Mouse (Mus musculus): ENCODE data around the gene Egr2. TPM values are rescaled to one million over a fixed set of nuclear protein-coding genes. Genes with fewer than 3 reads are reported as not detected.

Gene Egr2
- 2.5 and 3.3 TPM in 2 replicates for polyA plus RNA-seq (2015; fragmentation: Nextera tagmentation; extraction: Ambion mirVana)

DNA sequence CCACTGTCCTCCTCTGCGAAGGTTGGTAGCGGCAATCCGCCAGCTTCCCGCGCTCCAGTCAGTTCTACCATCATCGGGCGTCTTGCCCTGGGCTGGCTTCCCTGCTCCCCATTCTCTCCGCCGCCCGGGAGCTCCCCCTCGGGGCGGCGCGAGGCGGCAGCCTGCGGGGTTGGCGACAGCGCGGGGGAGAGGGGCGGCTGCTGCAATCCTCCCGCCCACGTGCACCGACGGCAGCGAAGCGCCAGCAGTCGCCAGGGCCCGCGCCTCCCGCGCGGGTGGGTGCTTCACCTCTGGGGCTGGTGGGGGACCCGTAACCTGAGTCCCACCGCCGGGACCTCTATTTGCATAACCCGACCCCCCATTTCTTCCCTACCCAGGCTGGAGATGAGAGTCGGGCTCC, at the start of gene Egr2:
Egr2 (plus strand) TSS at position 220 of the 400 bp plus-strand sequence.
- no peak for ATAC-seq (ENCODE audit: insufficient number of reproducible peaks, low FRiP score, low TSS enrichment, low read depth)
- H3K36me3 ChIP-seq, result no peaks in the 10 kb centered on the region
- 0 out of 2 replicates have a peak within 1 kb of the TSS, but pooled peaks have one; percentile 15 for H3K9ac ChIP-seq
- peaks cover 40% of the 10 kb centered on the region for H3K4me1 ChIP-seq
- WGBS, result under 1% methylated on average over 37 of the region's 37 CpGs
- peaks cover 78% of the 10 kb centered on the region for H3K27me3 ChIP-seq
- no peaks in the 10 kb centered on the region for H3K9me3 ChIP-seq
- no peak within 1 kb of the TSS for H3K27ac ChIP-seq
- H3K4me2 ChIP-seq, result peak within 1 kb of the TSS; percentile 98
- H3K4me3 ChIP-seq, result peak within 1 kb of the TSS; percentile 70

DNA sequence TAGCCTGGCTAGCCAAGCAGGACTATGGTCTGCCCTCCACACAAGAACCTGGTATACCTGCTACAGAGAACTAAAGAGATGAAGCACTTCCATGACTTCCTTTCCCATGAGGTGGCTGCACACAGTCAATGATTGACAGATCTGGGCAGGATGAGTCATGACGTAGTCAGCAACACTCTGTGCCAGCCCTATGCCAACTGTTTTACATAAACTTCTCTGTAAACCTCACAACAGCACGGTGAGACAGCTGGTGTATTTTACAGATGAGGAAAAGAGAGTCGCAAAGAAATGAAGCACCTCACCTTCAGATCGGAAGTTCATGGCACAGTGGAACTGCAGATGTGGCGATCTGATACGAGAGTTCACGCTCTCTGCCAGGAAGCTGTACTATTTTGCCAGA, 47.8 kb upstream of the Egr2 start:
- no peak for ATAC-seq (ENCODE audit: insufficient number of reproducible peaks, low FRiP score, low TSS enrichment, low read depth)
- Histone ChIP-seq H3K4me2 (no peak overlapping the region), H3K4me1 (no peaks in the 10 kb centered on the region), H3K9ac (no peak overlapping the region), H3K9me3 (0 out of 2 replicates have a peak, but pooled peaks cover 6% of the 10 kb centered on the region), H3K36me3 (no peaks in the 10 kb centered on the region), H3K4me3 (no peak overlapping the region), H3K27me3 (no peaks in the 10 kb centered on the region), H3K27ac (no peak overlapping the region)
- WGBS, result 80% methylated on average over 7 of the region's 7 CpGs

GRCm38 (mm10) chr10:67489836-67490235, 45.4 kb upstream of the Egr2 start:
- no peak for ATAC-seq (ENCODE audit: insufficient number of reproducible peaks, low FRiP score, low TSS enrichment, low read depth)
- no peak overlapping the region for H3K4me3 ChIP-seq
- H3K36me3 ChIP-seq, result no peaks in the 10 kb centered on the region
- 0 out of 2 replicates have a peak, but pooled peaks cover 6% of the 10 kb centered on the region for H3K9me3 ChIP-seq
- H3K4me1 ChIP-seq, result no peaks in the 10 kb centered on the region
- H3K27me3 ChIP-seq, result no peaks in the 10 kb centered on the region
- H3K4me2 ChIP-seq, result no peak overlapping the region
- H3K9ac ChIP-seq, result no peak overlapping the region
- H3K27ac ChIP-seq, result no peak overlapping the region
- WGBS, result 76% methylated on average over 6 of the region's 6 CpGs

DNA sequence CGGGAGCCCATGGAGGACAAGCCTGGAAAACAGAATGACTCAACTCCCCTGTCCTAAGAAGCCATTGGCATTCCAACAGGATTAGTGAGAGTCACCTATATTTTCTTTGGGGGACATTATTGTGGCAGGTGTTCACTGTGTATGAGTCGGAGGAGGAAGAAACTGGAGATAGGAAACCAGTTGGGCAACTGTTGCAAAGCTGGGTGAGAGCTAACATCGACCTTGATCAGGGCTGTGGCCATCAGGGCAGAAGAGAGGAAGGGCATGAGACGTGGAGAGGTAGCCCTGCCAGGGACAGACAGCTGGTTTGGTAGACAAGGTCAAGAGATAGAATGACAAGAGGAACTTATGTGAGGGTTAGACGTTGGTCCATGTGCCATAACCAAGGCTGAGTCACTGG, 44.6 kb upstream of the Egr2 start:
- H3K4me1 ChIP-seq, result no peaks in the 10 kb centered on the region
- no peak overlapping the region for H3K9ac ChIP-seq
- no peaks in the 10 kb centered on the region for H3K27me3 ChIP-seq
- H3K27ac ChIP-seq, result no peak overlapping the region
- 83% methylated on average over 5 of the region's 5 CpGs for WGBS
- no peaks in the 10 kb centered on the region for H3K36me3 ChIP-seq
- no peak overlapping the region for H3K4me3 ChIP-seq
- no peak for ATAC-seq (ENCODE audit: insufficient number of reproducible peaks, low FRiP score, low TSS enrichment, low read depth)
- H3K4me2 ChIP-seq, result no peak overlapping the region
- no peaks in the 10 kb centered on the region for H3K9me3 ChIP-seq

GRCm38 (mm10) chr10:67492161-67492571, 43.1 kb upstream of the Egr2 start:
- Histone ChIP-seq H3K4me2 (no peak overlapping the region), H3K9ac (no peak overlapping the region), H3K27ac (no peak overlapping the region), H3K4me3 (no peak overlapping the region), H3K4me1 (no peaks in the 10 kb centered on the region), H3K9me3 (no peaks in the 10 kb centered on the region), H3K27me3 (no peaks in the 10 kb centered on the region), H3K36me3 (no peaks in the 10 kb centered on the region)
- no peak for ATAC-seq (ENCODE audit: insufficient number of reproducible peaks, low FRiP score, low TSS enrichment, low read depth)
- 74% methylated on average over 11 of the region's 11 CpGs for WGBS

DNA sequence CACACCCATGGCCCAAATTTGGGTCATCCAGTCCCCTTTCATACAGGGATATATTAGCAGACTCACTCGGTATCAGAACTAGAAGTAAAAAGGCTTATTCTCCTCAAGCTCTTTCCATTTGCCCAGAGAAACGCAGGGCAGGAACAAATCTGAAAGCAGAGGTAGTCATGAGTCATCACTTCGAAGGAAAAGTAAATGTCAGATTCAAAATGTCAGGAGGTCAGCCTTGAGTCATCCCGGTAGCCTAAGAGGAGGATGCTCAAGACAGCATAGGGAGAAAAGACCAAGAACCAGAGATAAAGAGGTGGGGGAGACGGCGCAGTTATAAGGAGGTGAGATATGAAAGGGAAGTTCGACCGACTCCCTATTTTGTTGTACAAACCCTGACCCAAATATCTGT, 41.7 kb upstream of the Egr2 start:
- Histone ChIP-seq H3K27ac (no peak overlapping the region), H3K4me1 (no peaks in the 10 kb centered on the region), H3K9ac (no peak overlapping the region), H3K4me3 (no peak overlapping the region), H3K4me2 (no peak overlapping the region), H3K36me3 (no peaks in the 10 kb centered on the region), H3K27me3 (no peaks in the 10 kb centered on the region), H3K9me3 (no peaks in the 10 kb centered on the region)
- WGBS, result 92% methylated on average over 8 of the region's 8 CpGs
- no peak for ATAC-seq (ENCODE audit: insufficient number of reproducible peaks, low FRiP score, low TSS enrichment, low read depth)

DNA sequence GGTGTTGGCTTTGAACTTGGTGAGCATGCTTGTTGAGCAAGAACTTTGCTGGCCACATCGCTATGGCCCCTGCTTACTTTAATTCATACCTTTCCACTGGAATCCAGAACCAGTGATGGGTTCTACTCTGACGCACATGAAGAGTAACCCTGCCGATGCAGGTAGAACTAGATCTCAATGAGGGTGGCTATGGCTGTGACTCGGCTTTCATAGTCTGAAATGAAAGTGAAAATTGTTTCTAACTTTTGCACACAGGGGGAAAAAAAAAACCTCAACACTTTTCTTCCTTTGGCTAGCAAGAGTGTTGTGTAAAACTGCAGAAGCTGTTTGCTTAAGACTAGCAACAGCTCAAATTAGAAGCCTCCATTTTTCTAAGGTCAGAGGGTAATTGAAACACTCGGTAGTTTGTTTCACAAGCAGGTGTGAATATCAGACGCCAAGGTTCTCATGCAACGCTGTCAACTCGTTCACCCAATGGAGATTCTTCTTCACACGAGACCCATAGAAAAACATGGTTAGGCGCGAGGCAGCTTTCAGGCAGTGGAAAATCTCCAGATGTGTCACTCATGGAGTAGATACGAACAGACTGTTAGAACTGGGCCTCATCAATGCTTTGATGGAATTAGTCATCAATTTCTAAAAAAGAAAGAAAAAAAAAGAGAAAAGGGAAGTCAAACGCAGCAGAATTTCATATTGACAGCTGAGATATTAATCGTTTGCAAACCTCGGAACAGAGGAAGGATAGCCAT, 38.0 kb upstream of the Egr2 start:
- no peak for ATAC-seq (ENCODE audit: insufficient number of reproducible peaks, low FRiP score, low TSS enrichment, low read depth)
- Histone ChIP-seq H3K36me3 (no peaks in the 10 kb centered on the region), H3K9me3 (no peaks in the 10 kb centered on the region), H3K4me2 (no peak overlapping the region), H3K4me3 (no peak overlapping the region), H3K27me3 (no peaks in the 10 kb centered on the region), H3K4me1 (no peaks in the 10 kb centered on the region), H3K9ac (no peak overlapping the region), H3K27ac (no peak overlapping the region)
- WGBS, result 85% methylated on average over 15 of the region's 15 CpGs

DNA sequence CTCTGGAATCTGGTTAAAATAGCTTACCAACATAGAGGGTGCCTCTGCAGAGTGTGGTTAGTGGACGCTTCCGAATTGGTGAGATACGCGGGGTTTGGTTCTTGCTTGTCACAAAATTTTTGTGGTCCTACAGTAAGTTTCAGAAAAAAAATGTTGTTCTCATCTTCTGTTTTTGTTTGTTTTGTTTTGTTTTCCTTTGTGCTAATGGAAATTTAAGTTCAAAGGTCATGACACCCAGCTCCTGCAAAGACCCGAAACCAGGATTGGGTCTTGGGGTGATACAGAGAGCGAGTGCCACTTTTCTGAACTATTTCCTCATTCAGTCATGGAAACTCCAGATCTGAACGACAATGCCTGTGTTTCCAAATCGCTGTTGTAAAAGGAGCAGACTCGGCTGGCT, 37.3 kb upstream of the Egr2 start:
- H3K4me3 ChIP-seq, result no peak overlapping the region
- WGBS, result 93% methylated on average over 9 of the region's 9 CpGs
- H3K4me1 ChIP-seq, result no peaks in the 10 kb centered on the region
- no peak for ATAC-seq (ENCODE audit: insufficient number of reproducible peaks, low FRiP score, low TSS enrichment, low read depth)
- no peak overlapping the region for H3K27ac ChIP-seq
- H3K4me2 ChIP-seq, result no peak overlapping the region
- H3K27me3 ChIP-seq, result no peaks in the 10 kb centered on the region
- H3K9me3 ChIP-seq, result no peaks in the 10 kb centered on the region
- H3K36me3 ChIP-seq, result no peaks in the 10 kb centered on the region
- H3K9ac ChIP-seq, result no peak overlapping the region

DNA sequence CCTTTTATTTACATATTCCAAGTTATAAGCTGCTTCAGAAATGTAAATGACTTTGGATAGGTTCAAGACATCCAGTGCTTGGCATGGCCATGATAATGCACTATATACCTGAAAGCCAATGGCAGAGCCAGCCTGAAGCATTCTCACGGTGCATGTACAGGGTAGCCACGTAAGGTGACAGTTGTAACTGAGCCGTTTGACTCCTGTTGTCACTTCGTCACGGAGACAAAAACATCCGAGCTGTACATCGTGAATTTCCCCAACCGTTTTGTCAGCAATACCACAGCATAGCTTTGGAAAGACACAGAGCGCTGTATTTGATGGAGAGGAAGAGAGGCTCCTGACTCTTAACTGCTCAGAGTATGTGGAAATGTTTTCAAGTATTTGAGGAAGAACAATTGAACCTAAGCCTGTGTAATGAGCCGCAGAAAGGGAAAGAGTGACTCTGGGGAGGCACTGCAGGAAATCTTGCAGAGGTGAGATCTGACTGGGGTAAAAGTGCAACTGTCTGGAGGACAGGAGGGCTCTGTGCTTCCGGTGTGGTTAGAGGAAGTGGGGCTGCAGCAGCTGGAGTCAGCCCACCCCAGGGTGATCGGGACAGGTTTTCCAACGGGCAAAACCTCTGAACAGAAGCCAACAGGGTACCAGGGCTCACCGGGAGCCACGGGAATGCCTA, 31.8 kb upstream of the Egr2 start:
- no peaks in the 10 kb centered on the region for H3K27me3 ChIP-seq
- no peak overlapping the region for H3K9ac ChIP-seq
- 59% methylated on average over 15 of the region's 15 CpGs for WGBS
- H3K36me3 ChIP-seq, result no peaks in the 10 kb centered on the region
- no peak for ATAC-seq (ENCODE audit: insufficient number of reproducible peaks, low FRiP score, low TSS enrichment, low read depth)
- H3K4me1 ChIP-seq, result peaks cover 6% of the 10 kb centered on the region; the same call in 1 of the 2 replicates
- no peaks in the 10 kb centered on the region for H3K9me3 ChIP-seq
- no peak overlapping the region for H3K4me2 ChIP-seq
- H3K27ac ChIP-seq, result no peak overlapping the region
- H3K4me3 ChIP-seq, result no peak overlapping the region

DNA sequence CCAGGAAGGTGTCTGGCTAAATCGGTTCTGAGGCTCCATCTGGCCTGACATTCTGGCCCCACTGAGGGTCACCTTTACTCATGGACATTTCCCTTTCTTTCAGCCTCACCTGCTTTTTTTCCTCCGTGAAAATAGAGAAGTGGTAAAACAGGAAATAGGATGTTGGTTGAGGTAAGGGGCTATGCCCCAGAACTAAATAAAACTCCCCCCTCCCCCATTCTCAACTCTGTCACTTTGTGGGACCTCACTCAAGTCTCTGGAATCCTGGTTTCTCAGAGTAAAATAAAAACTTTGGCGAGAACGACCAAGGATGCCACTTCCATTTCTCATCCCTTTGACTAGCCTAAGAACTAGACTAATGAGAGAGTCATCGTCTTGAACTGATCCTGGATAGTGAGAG, 31.2 kb upstream of the Egr2 start:
- ATAC-seq (ENCODE audit: insufficient number of reproducible peaks, low FRiP score, low TSS enrichment, low read depth), result no peak
- Histone ChIP-seq H3K4me3 (no peak overlapping the region), H3K4me2 (no peak overlapping the region), H3K27ac (no peak overlapping the region), H3K4me1 (peaks cover 6% of the 10 kb centered on the region; the same call in 1 of the 2 replicates), H3K36me3 (no peaks in the 10 kb centered on the region), H3K9ac (no peak overlapping the region), H3K9me3 (no peaks in the 10 kb centered on the region), H3K27me3 (no peaks in the 10 kb centered on the region)
- WGBS, result 49% methylated on average over 5 of the region's 5 CpGs

DNA sequence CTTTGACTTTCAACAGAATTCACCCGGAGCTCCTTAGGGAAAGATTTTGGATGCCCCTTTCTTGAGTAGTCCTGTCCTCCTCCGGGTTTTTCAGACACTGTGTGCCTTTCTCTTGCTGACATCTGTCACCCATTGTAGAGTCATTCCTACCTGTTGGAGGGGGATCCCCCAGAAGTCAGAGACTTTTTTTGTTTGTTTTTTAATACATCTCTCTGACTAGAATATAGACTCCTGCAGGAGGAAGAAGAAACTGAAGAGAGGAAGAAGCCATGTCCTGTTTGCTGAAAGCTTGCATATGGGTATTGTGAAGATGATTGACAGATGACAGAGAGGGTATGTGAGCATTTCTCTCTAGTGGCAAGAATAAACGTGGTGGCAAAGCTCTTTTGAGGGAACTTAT, 30.0 kb upstream of the Egr2 start:
- no peaks in the 10 kb centered on the region for H3K27me3 ChIP-seq
- no peak overlapping the region for H3K27ac ChIP-seq
- H3K9me3 ChIP-seq, result no peaks in the 10 kb centered on the region
- H3K36me3 ChIP-seq, result no peaks in the 10 kb centered on the region
- H3K4me3 ChIP-seq, result no peak overlapping the region
- peaks cover 6% of the 10 kb centered on the region; the same call in 1 of the 2 replicates for H3K4me1 ChIP-seq
- H3K9ac ChIP-seq, result no peak overlapping the region
- ATAC-seq (ENCODE audit: insufficient number of reproducible peaks, low FRiP score, low TSS enrichment, low read depth), result no peak
- 68% methylated on average over 3 of the region's 3 CpGs for WGBS
- no peak overlapping the region for H3K4me2 ChIP-seq

GRCm38 (mm10) chr10:67512211-67512610, 23.1 kb upstream of the Egr2 start:
- ATAC-seq (ENCODE audit: insufficient number of reproducible peaks, low FRiP score, low TSS enrichment, low read depth), result no peak
- Histone ChIP-seq H3K4me3 (no peak overlapping the region), H3K27me3 (no peaks in the 10 kb centered on the region), H3K27ac (no peak overlapping the region), H3K9me3 (no peaks in the 10 kb centered on the region), H3K9ac (no peak overlapping the region), H3K4me2 (no peak overlapping the region), H3K36me3 (no peaks in the 10 kb centered on the region), H3K4me1 (0 out of 2 replicates have a peak, but pooled peaks cover 3% of the 10 kb centered on the region)
- WGBS, result 56% methylated on average over 8 of the region's 8 CpGs
